Mouse (Mus musculus): Measurements from ENCODE around the gene Higd1a. TPM values are rescaled to one million over a fixed set of nuclear protein-coding genes. Genes with fewer than 3 reads are reported as not detected.

The Higd1a gene
- total RNA-seq (2021) = 10 to 100 TPM; 85.6 to 87.3 TPM

DNA sequence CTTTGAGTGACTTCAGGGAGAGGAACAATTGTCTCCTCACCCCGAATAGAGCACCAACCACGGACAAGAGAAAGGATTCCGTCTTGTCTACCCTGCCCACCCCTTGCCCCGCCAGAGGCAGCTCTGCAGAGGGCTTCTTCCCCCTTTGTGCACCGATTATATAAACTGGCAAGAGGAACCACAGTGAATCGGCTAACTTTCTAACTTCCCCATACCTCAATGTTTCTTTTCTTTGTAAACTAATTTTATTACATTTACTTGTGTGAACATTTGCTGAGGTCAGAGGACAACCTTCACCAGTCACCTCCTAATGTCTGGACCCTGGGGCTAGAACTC lies at the start of gene Higd1a:
TSS of gene Higd1a (minus strand) at position 210 of the 336 bp plus-strand sequence.
- intact Hi-C loops (cut with DNase I) = no loop called here
- no peak for DNase-seq (ENCODE audit: low spot score in 2 of 2)

DNA sequence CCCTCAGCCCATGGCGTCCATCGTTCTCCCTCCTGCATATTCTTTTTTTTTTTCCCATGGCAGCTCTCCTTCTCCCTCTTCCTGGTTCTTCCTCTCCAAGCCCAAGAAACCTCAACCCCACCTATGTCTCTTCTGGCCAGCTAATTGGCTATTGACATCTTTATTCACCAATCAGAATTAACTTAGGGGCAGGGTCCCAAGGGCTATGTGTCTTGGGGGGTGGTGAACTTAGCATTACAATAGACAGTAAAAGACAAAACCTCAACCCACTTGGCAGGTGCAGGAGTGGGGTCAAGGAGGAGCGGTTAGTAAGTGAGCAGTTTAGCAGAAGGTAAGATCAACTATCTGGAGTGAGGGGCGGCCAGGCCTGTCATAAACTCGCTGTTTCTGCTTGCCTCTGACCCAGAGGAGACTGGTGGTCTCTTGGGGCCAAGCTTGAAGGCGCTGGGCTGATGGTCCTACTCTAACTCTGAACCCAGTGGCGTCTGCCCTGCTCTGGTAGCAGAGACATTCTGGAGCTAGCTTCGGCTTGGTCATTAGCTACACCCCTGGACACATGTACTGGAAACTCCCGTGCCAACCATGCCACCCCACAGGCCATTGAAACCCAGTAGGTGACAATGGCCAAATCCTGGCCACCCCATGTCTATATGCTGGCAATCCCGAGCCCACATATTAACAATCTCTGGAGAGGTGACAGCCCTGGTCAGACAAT lies 49.4 kb upstream of the Higd1a start:
- intact Hi-C loops (cut with DNase I) = no loop called here

DNA sequence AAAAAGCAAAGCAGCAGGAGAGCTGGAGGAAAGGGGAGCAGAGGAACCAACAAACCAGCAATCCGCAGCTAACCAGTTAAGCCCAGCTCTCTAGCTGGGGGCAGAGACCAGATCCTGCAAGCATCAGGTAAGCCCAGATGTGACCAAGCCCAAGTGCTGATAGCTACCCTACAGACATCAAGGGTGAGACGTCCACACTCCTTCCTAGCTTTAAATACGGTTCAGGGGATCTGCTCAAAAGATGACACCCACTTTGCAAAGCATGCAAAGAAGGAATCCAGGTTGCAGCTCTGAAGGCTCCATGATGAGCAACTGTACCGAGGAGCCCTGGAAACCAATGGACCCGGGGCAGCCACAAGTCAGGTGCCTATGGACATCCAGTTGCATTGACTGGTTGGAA lies 48.3 kb upstream of the Higd1a start:
- intact Hi-C loops (cut with DNase I) = no loop called here
- DNase-seq (ENCODE audit: low spot score in 2 of 2) = peak in 1 of 2 experiments; percentile 15

More for the DNA sequence above, 49.4 kb upstream of the Higd1a start:
- DNase-seq (ENCODE audit: low spot score in 2 of 2) = peak in 1 of 2 experiments; percentile 2

DNA sequence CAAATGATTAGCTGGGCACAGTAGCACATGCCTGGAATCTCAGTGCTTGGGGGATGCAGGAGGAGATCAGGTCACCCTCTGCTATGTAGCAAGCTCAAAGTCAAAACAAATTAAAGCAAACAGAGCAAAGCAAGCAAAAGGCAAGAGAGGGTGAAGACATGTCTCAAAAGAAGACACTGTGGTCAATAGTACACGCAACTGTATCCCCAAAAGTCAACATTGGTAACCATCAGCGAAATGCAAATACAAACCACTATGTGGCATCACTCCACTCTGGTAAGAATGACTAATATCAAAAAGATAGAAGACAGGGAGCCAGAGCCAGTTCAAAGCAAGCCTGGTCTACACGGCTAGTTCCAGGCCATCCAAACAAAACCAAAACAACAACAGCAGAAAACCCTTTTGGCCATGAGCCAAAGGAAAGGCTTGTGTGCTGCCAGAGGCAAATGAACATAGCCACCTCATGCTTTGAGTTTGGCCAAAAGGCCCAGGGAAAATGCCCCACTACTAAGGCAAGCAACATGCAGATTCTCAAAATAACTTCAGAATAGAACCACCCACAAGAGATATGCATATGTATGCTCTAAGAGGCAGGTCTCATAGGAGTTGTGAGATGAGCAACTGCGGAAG lies 47.5 kb upstream of the Higd1a start:
- peak; percentile 49 to 53 for DNase-seq (ENCODE audit: low spot score in 2 of 2)
- intact Hi-C loops (cut with DNase I) = no loop called here

DNA sequence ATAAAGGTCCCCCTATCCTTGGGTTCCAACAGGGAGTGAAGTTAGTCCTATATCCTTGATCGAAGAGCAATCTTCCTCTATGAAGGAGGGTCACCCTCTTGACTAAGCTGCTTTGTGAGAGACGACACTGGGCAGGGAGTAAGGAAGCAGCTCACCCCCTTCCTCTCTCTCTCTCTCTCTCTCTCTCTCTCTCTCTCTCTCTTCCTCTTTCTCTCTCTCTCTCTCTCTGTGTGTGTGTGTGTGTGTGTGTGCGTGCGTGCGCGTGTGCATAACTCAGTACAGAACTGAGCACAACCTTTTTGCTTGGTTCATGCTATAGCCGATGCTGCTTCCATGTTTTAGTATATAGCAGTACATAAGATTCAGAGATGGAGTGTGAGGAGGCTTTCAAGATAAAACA lies 46.8 kb upstream of the Higd1a start:
- peak in 1 of 2 experiments; percentile 2 for DNase-seq (ENCODE audit: low spot score in 2 of 2)
- intact Hi-C loops (cut with DNase I) = no loop called here

DNA sequence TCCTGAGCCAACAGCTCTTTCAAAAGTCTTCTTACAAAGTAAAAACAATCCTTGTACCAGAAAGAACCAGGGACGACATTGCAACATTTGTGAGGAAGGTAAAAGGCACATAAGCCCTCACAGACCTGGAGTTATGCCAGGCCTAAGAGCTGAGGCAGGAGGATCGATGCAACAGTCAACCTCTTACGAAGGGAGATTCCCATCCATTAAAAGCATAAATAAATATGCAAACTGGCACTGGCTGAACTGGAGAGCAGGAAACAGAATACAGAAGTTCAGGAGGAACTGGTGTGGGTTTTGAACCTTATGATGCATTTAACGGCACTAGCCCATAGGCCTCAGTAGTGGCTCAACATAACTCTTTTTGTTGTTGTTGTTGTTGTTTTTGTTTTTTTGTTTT lies 46.2 kb upstream of the Higd1a start:
- intact Hi-C loops (cut with DNase I) = no loop called here
- DNase-seq (ENCODE audit: low spot score in 2 of 2) = peak in 1 of 2 experiments; percentile 1

DNA sequence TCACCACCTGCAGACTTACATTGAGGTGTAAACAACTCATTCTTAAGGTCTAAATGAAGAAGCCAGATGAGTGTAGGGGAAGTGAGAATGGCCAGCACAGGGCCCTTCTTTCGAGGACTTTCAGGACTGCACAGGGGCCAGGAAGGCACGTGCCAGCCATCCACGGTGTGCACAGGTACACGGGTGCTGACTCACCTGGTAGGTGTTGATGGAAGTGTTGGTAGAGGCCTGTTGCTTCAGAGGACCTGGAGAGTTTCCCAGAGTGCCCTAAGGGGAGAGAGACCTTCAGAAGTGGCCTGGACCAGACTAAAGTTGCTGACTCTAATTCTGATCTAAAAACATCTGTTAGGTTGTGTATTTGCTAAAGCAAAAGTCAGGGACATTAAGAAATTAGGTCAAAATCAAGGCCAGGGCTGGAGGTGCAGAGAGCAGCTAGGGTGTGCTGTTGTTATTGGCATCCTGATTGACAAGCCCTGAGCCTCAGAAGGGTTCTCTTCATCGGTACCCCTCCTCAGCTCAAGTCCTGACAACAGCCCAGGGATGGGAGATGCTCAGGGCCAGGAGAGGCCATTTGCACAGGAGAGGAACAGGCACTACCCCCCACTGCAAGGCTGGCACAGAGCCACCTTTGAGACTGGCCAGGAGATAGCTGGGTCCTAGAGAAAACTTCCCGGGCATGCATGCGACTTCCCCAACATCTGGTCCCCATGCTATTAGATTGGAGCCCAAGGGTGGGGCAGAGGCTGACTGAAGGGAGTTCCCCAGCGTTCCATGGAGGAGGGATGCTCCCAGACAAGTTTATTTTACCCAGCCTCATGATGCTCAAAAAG lies 45.5 kb upstream of the Higd1a start:
- intact Hi-C loops (cut with DNase I) = no loop called here
- no peak for DNase-seq (ENCODE audit: low spot score in 2 of 2)

DNA sequence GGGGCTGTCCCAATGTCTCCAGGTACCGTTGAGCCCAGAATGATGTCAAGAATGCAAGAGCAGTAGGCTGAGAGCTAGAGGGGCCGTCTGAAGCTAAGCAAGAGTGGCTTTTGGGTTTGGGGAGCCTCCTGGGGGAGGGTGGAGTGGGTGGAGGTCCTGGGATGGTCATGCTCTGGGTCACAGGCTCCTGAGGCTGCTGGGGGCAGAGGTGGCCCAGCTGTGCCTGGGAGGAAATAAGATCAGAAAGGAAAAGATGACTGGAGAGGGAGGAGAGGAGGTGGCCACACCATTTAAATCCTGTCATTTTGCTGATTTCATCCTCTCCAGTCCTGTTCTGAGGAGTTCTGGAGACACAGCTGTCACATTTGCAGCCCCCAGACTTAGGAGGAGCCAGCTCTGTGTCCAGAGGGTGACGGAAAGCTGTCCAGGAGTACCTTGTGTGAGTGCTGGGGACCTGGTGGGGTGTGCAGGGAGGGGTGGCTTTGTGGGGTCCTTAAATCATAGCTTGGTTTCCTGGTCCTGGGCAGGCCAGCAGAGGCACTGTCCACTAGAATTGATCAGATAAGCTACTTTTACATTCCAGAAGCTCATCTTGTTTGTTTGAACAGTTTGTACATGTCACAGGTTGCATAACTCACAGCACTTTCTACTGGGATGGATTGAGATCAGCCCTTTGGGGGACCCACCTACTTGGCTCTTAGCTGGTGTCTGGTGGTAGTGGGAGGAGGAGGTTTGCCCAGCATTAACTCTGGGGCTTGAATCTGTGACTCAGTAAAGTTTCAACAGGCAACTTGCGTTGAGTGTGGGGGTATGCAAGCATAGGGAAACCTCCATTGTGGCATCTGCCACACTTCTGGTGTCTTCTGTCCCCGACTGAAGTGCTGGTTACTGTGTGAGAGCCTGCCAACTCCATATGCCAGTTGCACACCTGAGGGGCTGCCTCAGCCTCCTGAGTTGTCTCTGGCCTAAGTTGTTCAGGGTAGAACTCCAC lies 43.8 kb upstream of the Higd1a start:
- no peak for DNase-seq (ENCODE audit: low spot score in 2 of 2)
- intact Hi-C loops (cut with DNase I) = no loop called here

DNA sequence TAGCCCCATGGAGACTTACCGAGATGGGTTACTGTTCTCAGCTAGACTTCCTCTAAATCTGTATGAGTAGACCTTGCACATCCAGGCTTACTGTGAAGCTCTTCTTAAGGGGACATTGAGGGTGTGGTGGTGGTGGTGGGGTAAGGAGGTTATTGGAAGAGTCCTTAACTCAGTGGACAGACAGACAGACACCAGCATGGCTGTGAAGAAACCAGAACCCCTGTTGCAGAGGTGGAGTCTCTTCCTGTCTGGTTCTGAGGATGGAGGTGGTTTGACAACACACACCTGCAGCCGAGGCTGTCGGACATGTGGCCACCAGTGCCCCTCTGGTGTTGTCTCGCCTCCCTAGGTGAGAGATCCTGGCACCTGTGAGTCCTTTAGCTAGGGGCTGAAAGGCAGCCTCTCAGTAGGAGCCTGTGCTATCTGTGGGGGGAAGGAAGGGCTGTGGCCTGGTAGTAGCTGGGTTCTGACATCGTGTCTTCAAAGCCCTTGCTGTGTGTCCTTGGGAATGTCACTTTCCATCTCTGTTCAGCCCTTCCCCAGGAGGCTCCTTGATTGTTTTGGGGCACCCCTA lies 42.2 kb upstream of the Higd1a start:
- intact Hi-C loops (cut with DNase I) = no loop called here
- DNase-seq (ENCODE audit: low spot score in 2 of 2) = peak in 1 of 2 experiments; percentile 1

DNA sequence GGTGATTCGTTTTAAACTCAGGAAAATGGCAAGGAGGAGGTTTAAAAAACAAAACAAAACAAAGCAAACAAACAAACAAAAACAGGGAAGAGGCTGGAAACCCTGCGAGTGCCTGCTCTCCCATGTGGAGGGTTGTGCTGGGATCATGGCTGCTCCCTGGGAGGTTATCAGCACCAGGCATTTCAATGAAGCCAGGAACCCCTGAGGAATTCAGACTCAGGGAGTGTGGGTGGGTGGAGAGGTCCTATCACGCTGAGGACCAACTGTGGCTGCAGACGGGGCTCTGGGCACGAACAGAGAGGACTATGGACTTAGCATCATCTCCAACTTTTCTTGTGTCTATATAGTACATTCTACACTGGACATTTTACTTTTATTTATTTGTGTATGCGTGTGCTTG lies 41.1 kb upstream of the Higd1a start:
- intact Hi-C loops (cut with DNase I) = no loop called here
- DNase-seq (ENCODE audit: low spot score in 2 of 2) = peak in 1 of 2 experiments; percentile 2

DNA sequence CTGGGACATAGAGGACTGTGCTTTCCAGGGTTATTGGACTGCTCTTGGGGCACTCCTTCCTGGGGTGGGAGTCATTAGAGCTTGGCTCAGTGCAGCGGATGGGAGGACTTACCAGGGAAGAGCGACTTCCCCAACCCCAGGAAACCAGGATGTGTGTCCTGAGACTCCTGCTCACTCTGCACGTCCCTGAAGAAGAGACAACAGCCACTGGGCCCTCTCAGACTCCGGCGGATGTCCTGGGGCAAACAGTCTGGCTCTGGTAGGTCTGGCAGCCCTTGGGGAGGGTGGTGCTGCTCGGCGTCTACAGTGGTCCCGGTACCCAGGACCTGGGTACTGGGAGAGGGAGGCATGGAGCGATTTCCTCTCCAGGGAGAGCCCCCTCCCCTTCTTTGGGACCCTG lies 40.1 kb upstream of the Higd1a start, which contains the start of gene Ackr2:
TSS of gene Ackr2 (plus strand) at position 111 of the 400 bp plus-strand sequence.
- intact Hi-C loops (cut with DNase I) = no loop called here
- DNase-seq (ENCODE audit: low spot score in 2 of 2) = peak in 1 of 2 experiments; percentile 2

DNA sequence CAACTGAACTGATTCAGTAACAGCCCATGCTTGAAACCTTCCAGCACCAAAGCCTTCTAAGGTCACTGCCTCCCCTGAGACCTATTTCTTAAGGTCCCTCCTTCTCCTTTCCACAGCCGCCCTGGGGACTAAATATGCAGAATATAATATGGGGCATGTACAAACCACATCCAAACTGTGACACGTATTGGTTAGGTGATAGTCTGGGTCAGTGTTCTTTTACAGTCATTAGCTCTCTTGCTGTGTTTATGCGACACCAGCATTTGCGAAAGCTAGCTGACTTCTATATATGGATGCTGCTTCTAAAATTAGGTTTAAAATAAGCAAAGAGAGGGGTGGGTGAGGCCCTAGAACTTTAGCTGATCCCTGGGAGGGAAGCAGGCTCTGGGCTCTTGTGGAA lies 38.7 kb upstream of the Higd1a start:
- peak in 1 of 2 experiments; percentile 2 for DNase-seq (ENCODE audit: low spot score in 2 of 2)
- intact Hi-C loops (cut with DNase I) = no loop called here

DNA sequence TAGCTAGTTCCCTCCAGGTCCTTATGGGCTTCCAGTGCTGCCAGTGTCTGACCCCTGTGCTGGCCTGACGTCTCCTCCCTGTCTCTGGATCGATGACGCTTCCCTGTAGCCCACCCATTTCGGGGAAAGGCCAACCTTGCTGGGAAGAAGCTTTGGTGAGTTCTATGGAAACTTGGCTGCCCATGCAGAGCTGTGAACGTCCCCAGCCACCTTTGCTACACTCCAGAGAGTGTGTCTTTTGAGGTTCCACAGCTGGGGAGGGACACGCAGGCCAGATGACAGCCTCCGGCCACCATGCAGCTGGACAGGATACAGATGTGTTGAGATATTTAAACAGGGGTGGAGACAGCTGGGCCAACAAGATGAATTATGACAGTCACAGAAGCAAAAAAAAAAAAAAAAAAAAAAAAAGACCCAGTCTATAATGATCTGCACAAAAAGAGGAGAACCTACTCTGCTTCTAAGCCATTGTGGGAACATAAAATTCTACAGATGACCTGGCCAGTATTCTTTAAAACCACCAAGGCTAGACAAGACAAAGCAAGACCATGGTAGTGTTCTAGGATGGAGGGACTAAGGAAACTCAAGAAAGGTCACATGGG lies 37.3 kb upstream of the Higd1a start:
- no peak for DNase-seq (ENCODE audit: low spot score in 2 of 2)
- intact Hi-C loops (cut with DNase I) = no loop called here

DNA sequence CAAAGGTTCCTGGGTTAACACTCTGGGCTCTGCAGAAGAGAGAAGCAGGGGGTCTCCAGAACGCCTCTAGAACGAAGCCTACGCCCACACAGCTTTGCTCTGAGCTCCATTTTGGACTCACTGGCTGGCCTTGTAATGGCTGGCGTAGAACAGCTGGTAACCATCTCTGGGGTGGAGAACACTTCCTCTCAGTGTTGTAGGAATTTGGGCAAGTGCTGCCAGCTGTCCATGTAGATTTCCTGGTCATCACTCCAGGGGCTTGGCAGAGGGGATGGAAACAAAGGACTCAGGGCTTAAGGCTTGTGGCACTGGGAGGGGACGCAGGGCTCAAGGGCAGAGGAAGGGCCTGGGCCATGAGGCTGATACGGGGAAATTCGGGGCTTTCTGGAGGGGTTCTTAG lies 36.3 kb upstream of the Higd1a start:
- DNase-seq (ENCODE audit: low spot score in 2 of 2) = no peak
- intact Hi-C loops (cut with DNase I) = no loop called here

DNA sequence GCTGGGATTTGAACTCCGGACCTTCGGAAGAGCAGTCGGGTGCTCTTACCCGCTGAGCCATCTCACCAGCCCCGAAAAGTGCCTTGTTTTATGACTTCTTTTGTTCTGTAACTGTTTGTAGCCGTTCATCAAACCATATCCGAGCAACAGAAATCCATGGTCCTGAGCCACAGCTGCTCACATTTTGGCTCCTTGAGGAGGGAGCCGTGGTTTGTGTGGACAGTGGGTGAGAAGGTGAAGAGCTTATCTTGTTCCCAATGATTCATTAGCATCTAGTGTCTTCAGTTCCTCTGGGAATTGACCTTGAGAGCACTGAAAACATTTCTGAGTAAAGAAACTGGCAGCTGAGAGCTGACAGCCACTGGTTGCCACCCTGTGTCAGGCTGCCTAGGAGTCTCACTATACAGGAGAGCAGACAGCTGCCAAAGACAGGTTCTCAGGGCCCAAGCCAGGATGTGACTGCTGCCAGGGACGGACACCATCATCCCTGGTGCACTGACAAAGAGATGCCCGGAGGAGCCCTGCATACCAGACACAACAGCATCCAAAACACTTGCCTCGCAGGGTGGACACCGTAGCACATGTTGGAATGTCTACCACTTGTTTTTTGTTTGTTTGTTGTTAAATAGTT lies 34.0 kb upstream of the Higd1a start:
- no peak for DNase-seq (ENCODE audit: low spot score in 2 of 2)
- intact Hi-C loops (cut with DNase I) = no loop called here

DNA sequence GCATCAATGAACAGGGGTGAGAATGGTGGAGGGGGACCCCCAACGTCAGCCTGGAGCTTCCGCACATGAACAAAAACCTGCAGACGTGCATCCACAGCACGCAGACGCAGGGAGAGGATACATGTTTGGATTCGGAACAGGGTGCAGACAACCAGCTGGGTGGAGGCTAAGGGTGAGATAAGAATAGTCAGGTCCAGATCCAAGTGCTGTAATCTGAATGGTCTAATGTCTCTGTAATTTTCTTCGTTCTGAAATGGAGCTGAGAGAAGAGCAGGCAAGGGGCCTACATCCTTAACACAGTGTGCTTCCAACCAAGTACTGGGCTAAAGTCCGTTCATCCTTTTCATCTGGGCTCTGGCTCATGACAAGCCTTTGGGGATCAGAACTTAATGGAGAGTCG lies 33.1 kb upstream of the Higd1a start:
- intact Hi-C loops (cut with DNase I) = no loop called here

DNA sequence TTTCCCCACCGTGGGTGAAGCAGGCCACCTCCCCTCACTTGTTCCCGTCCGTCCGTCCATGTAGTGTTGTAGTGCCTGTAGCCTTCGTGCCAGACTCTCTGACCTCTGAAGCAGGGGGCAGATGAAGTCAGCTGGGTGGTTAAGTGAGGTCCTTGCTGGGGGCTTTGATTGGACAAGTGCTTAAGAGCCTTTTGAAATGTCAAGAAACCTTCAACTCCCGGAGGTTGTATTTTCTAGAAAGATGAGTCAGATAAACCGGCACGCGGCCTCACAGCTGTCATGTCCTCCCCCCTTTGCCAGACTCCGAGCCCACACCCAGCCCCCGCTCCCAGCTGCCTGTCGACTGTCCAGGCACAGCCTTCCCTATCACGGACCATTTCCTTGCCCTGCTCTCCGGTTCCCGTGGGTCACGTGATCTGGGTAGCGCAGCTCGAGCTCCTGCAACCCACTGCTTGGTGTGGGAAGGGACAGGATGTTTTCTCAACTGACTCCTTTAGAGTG lies 32.3 kb upstream of the Higd1a start:
- intact Hi-C loops (cut with DNase I) = no loop called here
- peak; percentile 46 to 49 for DNase-seq (ENCODE audit: low spot score in 2 of 2)

More for the DNA sequence above, 33.1 kb upstream of the Higd1a start:
- DNase-seq (ENCODE audit: low spot score in 2 of 2) = no peak

DNA sequence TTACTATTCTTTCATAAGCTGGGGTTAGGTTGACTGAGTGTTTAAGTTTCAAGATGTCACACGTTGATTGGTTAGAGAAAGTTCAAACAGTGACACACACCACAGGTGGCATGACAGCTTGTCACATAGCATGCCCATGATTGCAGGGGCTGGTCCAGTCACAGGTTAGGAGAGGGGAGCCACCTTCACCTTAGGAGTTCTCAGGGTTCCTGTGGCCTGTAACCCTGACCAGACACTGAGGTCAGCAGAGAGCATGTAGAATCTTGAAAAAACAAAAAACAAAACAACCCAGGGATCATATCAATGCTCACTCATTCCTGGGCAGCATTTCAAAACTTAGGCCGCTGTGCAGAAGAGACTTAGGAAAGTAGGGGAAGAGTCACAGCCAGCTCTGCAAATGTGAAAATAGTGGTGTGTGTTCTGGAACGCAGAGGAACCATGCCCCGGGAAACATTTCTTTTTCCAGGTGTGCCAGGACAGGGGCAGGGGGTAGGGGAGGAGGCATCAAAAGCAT lies 31.8 kb upstream of the Higd1a start:
- intact Hi-C loops (cut with DNase I) = no loop called here
- no peak for DNase-seq (ENCODE audit: low spot score in 2 of 2)

Measured in left cerebral cortex, postnatal 36 days (tissue).